Mouse (Mus musculus) A20 (cell line): ENCODE results near the gene Atg13.

Source experiments
- DNase-seq: peaks from one replicate; pipeline ENCODE4 v3.0.0-alpha.2; 2011; ENCODE audit warnings: low read depth, low spot score

Atg13 gene

GRCm38 (mm10) chr2:91695436-91696224 lies 14.7 kb downstream of the Atg13 start:
- DNase-seq, result no peak

DNA sequence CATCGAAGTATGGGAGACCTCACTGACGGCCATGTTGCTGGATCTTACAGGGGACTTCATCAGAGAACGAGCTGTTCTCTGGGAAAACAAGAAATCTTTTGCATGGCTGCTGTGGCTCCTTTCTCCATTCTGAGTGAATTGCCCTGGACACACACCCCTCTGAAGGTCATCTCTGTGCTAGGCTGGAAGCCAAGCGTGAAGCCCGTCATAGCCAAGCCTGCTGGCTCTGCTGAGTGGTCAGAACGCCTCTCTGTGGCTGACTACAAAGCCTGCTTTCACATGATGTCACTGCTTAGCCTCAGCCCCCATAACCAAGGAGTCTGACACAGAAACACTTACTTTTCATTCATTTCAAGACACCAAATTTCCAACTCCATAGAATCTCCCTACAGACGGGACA lies 20.9 kb downstream of the Atg13 start:
- no peak for DNase-seq

GRCm38 (mm10) chr2:91683919-91684318 lies 26.5 kb downstream of the Atg13 start:
- DNase-seq, result no peak

DNA sequence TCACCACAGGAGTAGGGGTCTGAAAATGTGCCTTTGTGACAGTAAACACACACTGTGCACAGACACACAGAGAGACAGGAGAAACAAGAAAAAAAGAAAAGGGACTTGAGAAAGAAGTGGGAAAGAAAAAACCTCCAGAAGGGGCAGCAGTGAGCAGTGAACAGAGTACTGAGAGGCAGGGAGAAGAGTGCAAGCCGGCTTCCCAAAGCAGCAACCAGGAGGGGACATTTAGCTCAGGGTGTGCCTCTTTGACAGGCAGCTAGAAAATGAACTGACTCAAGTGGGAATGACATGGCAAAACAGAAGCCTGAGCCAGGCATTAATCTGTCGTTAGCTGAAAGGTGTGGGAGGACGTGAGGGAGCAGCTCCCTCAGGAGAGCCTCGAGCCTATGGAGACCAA lies 27.5 kb downstream of the Atg13 start:
- DNase-seq, result peak; percentile 38

- no peak for DNase-seq
These were observed 33.4 kb downstream of the Atg13 start for GRCm38 (mm10) chr2:91676961-91677360.

- DNase-seq, result no peak
These were observed 34.0 kb downstream of the Atg13 start for GRCm38 (mm10) chr2:91676420-91676819.

GRCm38 (mm10) chr2:91674895-91675294 lies 35.5 kb downstream of the Atg13 start:
- no peak for DNase-seq

DNA sequence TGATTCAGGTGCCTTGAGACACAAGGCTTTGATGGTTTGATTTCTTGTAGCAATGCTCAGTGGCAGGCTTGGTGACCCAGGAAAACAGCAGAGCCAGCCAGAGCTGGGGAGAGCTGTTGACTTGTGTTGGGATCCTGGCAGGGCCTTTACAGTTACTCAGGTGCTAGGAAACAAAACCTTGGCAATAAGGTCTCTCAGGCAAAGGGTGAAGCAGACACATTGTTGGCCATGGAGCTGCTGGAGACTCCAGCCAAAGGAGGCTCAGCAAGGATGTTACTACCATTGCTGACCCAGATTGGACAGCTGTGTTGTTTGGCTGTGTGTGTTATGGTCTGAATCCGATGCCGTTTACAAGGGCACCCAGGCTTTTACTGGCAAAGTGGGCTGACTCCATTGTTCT lies 36.8 kb downstream of the Atg13 start:
- no peak for DNase-seq

DNA sequence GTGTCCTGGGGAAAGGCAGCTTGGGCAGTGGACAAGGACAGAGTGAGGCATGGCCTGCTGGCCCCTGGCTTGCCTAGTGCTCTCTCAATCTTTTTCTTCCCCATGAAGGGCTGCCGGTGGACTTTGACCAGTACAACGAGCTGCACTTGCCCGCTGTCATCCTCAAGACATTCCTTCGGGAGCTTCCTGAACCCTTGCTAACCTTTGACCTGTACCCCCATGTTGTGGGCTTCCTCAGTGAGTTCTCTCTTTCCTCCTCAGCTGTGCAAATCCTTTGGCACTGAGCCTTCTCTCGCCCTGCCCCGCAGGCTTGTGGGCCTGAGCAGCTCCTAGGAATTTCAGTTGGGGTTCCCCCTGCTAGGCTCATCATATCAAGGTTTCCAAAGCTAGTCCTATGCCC lies 40.3 kb downstream of the Atg13 start:
- no peak for DNase-seq

- no peak for DNase-seq
These were observed 41.0 kb downstream of the Atg13 start for GRCm38 (mm10) chr2:91669326-91669725.

DNA sequence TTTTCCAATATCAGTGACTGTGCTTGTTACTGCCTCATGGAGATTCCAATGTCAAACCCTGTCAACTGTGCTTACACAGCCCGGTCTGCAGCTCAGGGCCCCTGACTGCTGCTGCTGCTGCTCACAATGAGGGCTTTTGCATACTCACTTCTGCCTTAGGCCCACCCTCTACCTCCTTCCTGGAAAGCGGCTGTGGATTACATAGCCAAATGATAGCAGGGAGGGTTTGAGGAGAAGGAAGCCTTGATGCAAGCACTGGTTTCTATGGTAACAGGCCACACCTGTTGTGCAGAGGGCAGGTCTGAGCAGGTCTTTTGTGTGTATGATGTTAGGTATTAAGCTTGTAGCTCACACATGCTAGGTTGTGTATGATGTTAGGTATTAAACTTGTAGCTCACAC lies 42.6 kb downstream of the Atg13 start:
- DNase-seq, result no peak

- DNase-seq, result no peak
These were observed 43.9 kb downstream of the Atg13 start for GRCm38 (mm10) chr2:91666386-91666910.

DNA sequence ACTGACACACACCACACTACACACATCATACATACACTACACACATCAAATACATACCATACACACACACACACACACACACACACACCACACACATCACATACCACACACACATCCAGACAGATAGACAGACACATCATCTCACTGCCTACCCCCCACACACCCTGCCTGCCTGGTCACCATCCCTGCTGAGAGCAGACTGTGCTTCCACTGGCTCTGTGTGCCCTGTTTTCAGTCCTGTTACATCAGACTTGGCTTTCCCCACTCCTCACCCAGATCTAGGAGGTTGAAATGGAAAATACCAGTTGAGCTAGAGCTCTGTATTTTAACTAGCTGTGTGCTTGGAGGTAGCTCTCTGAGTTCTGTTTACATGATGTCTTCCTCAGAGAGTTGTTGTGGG lies 45.6 kb downstream of the Atg13 start:
- no peak for DNase-seq

DNA sequence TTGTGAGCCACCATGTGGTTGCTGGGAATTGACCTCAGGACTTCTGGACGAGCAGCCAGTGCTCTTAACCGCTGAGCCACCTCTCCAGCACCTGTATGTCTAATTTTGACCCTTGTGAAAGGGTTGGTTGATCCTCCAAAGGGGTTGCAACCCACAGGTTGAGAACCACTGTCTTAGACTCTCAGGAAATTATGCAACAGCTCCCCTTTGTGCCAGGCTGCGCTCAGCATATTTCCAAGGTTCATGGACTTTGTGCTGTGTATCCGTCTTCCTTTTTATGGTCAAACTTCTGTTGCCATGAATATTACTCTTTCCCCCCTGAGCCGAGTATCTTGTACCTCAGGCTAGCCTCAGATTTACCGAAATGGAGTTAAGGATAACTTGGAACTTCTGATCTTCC lies 49.4 kb downstream of the Atg13 start:
- no peak for DNase-seq

GRCm38 (mm10) chr2:91659657-91660056 lies 50.7 kb downstream of the Atg13 start:
- DNase-seq, result no peak

- no peak for DNase-seq
These were observed 53.6 kb downstream of the Atg13 start for GRCm38 (mm10) chr2:91656774-91657173.

DNA sequence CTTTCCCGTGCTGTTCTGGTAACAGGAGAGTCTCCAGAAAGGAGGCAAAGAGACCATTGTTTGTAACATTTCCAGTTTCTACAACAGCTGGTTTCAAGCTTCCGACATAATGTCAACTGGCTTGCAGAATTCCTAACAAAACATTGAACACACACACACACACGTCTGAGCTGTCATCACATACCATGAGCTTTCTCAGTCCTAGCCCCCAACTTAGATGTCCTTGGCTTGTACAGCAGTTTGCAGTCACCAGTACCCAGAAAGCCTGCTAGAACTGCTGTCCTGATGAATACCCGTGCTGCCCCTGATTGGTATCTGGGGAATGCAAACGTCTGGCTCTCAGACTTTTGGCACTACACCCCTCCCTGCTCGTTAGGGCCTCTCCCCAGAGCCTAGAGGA lies 54.5 kb downstream of the Atg13 start:
- DNase-seq, result no peak

DNA sequence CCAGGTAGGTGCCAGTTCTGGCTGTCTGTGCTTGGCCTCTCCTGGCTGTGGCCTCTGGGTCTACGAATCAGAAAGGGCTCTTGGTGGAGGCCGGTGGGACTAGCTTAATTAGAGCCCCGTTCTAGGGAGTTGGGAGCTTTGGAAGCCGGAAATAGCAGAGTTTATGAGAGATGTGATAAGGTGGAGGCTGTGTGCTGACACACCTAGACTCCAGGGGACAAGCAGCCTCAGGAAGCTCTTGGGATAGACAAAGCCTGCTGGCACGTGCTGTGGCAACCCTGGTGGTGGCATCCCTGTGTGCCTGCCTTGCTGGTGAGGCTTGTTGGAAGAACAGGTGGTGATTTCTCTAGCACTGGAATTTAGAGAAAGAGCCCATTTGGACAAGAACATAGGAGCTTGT lies 55.0 kb downstream of the Atg13 start:
- no peak for DNase-seq

- DNase-seq, result no peak
These were observed 57.5 kb downstream of the Atg13 start for GRCm38 (mm10) chr2:91652863-91653262.

DNA sequence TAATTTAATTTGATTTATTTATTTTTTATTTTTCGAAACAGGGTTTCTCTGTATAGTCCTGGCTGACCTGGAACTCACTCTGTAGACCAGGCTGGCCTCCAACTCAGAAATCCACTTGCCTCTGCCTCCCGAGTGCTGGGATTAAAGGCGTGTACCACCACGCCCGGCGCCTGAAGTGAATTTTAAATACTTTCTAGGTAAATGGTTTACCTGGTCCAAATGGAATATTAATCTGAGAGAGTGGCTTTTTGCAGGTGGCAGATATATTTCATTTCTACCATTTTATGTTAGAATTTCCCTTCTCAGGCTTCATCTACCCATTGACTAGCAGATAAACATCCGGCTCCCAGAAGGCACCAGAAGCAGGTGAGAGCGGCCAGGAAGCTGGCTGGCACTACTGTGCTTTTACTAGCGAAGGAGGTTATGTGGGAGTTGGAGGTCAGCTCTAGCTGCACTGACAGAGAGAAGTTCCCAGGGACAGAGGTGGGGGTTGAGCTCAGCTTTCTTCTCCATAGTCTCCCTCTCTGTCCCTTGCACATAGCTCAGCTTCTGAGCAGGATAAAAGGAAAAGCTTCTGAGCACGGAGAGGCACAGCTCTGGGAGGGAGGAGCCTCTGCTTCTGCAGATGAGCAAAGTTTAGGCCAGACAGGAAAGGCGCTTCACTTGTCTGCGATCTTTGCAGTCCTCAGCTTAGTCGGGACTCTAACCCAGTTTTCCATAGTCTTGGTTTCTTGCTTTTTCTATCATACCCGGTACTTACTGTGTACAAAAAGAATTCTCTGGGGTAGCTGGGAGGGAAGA lies 58.7 kb downstream of the Atg13 start:
- DNase-seq, result no peak

- no peak for DNase-seq
These were observed 59.9 kb downstream of the Atg13 start for GRCm38 (mm10) chr2:91650360-91650995.
